Mouse (Mus musculus): ENCODE measurements around the gene Olfr215.
"Not testable (repeated sequence)": the region's sequence is repeated elsewhere in the genome, so short reads cannot be mapped to it uniquely, and the experiment has no call there.

The Olfr215 gene

DNA sequence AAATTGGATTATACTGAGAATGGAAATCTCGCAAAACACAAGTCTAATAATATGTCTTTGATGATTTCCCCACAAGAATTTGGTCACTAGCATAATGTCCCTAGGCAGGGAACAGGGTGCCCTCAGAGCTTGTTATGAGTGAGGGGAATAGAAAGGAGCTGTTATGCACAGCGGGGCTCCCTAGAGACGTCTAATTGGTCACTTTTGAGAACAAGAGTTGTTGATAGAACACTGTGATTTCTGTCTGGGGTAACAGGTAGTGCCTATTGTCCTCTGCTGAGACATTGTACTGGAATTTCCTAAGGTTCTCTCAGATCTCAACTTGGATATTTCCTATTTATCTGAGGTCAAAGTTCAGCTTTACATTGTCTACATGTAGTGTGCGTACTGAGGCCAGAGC is at the start of gene Olfr215:
Gene Olfr215 (minus strand): TSS at position 101 of the 400 bp plus-strand sequence.
- no peak for DNase-seq

DNA sequence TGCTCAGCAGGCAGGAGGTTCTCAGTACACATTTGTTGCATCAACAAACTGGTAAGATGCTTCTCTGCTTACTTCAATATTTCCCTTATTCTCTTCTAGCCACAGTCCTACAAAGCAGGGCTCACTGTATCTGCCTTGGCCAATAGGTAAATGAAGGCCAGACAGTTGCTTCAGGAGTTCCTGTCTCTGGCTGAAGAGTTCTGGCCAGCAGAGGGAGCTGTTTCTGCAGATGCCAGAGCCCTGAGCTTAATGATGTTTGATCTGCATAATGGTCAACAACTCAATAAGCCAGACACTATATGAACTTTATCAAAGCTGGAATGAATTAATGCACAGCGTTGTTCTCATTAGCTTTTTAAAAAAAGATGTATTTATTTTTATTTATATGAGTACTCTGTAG is 48.1 kb upstream of the Olfr215 start:
- peak; percentile 70 for DNase-seq

DNA sequence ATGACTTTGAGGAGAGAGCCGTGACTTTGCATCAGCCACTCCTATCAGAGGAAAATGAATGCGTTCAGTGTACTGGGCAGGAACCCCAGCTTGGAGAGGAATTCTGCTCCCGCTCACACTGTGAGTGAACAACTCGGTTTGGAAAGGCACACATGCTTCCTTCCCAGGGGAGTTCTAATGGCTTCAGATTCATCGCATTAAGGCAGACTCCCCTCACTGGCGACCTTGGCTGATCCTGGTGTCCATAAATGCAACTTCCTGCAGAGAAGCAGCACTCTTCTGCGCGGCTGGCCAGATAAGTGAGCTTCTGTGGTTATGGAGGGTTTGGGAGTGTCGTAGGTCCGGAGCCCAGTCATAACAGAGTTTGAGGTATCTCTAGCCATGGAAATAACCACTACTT is 45.8 kb upstream of the Olfr215 start:
- no peak for DNase-seq

DNA sequence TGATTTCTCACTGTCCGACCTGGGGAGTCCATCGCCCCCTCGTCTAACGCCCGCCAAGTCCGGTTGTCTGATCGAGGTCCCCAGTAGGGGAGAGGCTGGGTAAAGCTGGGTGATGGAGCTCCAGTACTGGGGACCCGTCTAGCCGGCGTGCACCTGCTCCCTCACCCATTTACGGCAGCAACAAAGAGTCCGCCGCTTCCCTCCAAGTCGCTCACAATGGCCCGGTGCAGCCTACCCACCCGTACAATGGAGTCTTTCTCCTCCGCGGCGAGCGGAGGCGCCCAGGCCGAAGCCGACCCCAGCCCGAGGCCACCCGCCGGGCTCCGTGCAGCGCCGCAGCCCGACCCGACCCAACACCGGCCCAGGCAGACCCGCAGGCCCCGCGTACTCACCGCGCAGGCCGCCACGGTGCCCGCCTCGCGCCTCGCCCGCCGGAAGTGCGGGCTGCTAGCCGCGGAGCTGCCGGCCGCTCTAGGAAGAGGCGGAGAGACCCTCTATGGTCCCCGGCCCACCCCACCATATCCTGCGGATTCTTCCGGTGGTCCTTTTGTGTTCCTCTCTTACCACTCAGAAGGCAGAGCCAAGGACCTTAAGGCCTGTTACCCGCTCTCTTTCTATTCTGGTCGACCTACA is 44.7 kb upstream of the Olfr215 start, which contains the start of gene Zfp422:
Gene Zfp422 (minus strand): TSS at position 461 of the 633 bp plus-strand sequence.
- peak; percentile 83 for DNase-seq

DNA sequence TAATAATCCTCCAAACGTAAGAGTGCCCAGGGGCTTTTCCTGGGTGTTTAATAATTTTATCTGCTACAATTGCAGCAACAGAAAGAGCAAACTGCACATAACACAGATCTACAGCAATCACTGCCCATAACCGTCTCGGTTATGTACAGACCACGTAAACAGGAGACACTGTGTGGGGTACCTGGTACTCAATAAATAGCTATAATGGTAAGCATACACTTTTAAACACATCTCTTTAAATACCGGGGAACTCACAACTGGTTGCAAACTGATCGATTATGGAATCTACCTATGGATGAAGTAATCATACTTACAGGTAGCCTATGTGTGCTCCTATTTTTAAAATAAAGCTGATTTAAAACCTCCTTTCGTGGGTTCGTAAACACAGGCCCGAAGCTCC is 44.1 kb upstream of the Olfr215 start:
- DNase-seq, result no peak

DNA sequence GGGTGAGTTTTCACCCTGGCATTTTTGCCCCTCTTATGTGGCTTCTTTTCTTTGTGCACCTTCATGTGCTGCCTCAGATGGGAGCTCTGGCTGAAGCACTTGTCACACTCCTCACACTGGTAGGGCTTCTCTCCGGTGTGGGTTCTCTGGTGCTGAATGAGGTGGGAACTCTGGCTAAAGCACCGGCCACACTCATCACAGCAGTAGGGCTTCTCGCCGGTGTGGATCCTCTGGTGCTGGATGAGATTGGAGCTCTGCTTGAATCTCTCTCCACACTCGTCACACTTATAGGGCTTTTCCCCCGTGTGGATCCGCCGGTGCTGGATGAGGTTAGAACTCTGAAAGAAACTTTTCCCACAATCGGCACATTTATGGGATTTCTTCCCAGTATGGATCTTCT is 42.4 kb upstream of the Olfr215 start:
- DNase-seq, result not testable (repeated sequence)

DNA sequence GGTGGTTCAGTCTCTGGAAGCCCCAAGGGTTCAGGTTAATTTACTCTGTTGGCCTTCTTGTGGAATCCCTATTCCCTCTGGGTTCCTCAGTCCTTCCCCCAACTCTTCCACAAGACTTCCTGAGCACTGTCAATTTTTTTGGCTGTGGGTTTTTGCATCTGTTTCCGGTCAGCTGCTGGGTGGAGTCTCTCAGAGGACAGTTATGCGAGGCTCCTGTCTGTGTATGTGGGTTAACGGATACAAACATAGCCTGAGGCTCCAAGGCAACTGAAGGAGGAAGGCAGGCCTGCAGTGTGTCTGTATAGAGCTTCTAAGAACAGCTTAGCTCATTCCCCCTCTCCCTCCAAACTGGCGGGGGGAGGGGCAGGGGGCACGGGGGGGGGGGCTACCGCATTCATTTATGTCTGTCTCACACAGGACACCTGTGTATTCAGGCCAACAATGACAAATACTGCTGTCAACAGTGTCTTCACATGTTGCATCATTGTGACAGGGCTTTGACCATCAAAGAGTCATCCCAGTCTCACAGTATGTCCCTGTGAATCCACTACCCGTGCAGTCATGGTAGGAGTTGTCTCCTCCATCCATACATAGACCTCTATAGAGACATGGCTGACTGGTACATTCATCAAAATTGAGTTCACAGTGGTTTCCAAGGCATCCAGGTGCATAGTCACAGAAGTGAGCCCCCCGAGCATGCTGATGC is 37.5 kb upstream of the Olfr215 start:
- no peak for DNase-seq

DNA sequence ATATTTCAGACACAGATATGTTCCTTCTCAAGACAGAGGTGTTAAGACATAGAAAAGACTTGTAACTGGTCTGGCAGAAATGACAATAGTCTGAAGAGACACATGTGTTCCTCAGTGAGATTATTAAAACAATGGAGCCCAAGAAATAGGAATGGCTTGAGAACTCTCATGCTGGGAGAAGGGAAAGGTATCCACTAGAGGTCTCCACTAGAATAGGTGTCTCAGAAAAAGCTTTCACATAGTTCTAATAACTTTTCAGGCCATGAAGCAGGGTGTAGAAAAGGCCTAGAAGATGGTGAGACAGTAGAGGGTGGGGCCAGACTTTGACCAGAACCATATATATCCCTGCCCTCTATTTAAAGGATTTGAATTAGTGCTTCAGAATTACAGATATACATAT is 34.1 kb upstream of the Olfr215 start:
- DNase-seq, result no peak

DNA sequence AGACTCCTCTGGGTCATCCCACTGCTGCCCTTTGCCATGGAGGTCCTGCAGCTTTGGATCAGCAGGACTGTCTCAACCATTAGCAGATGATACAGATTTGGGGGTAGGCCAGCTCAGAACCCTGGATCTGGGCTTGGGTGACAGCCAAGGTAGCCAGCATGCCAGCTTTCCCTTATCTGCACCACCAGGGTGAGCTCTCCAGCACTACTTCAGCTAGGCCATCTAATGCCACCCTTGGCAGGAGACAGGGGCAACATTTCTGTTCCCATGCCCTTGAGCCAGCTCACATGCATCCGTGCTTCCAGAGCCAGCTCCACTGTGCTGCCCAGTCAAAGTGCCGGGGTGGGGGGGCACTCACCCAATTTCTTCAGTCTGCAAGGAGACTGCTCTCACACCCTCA is 31.7 kb upstream of the Olfr215 start:
- DNase-seq, result no peak

DNA sequence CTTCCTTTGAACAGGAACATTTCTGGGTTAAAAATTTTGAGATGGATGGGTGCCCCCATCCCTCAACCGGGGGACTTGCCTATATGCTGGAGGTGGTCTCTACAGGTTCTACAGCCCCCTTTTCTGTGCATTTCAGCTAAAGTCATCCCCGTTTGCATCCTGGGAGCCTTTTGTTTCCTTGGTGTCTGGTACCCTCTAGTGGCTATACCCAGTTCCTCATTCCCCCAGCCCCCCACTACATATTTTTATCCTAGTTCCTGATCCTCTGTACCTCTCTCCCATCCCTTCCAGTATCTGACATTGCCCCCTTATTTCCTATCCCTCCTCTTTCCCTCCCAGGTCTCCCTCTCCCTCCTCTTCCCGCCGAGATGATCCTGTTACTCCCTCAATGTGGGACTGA is 23.2 kb upstream of the Olfr215 start:
- no peak for DNase-seq

DNA sequence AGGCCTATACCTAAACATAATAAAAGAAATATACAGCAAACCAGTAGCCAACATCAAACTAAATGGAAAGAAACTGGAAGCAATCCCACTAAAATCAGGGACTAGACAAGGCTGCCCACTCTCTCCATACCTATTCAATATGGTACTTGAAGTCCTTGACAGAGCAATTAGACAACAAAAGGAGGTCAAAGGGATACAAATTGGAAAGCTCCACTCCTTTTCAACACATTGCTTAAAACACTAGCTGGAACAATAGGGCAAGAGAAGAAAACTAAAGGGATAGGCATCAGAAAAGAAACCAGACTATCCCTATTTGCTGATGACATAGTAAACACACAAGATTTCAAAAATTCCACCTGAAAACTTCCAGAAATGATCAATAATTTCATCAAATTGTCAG is 17.0 kb upstream of the Olfr215 start:
- DNase-seq, result not testable (repeated sequence)

DNA sequence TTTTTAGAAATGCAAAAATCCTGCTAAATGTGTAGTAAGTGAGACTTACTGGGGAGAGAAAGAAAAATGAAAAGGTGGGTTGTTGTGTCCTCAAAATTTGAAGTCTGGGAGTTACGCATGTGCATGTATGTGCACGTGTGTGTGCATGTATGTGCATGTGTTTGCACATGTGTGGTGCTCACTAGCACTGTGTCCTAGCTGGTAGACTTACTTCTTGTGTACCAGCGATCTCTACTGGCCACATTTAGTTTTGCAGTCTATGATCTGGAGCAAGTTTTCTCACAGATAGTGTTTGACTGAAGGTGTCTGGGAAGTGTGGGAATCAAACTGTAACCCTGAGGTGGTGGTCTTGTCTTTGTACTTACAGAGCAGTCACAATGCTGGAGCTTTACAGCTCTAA is 14.2 kb downstream of the Olfr215 start:
- peak; percentile 27 for DNase-seq

DNA sequence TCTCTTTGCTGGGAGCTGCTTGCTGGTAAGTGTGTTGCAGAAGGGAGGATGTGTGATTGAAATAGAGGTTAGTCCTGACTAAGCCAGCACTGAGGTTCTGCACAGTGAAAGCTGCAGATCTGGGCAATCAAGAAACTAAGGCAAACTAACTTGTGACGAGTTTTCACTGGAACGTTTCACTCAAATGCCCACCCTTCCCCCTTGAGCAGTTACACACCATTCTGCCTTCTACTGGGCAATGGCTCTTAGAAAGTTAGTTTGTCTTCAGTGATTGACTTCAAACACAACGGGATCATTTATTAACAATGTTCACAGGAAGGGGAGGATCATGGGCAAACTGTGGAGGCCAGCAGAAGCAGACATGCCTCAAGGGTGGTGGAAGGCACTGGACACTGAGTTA is 29.0 kb downstream of the Olfr215 start:
- no peak for DNase-seq

DNA sequence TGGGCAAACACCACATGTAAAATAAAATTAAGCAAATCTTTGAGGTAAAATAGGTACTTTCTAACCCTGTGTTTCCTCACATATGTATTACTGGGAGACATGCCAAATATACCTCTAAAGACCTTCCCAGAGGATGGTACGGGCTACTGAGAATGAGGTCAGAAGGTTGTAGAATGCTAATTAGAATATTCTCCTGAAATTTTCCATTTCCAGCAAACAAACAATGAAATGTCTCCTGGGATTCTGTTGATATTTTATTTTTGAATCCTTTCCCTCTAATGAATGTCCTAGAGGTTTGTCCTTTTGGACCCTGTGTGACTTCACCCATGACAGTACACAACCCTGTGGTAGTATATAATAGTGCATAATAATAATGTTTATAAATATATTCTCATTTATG is 30.1 kb downstream of the Olfr215 start, which contains the start of gene Olfr214:
Gene Olfr214 (plus strand): TSS at position 301 of the 400 bp plus-strand sequence.
- DNase-seq, result no peak

DNA sequence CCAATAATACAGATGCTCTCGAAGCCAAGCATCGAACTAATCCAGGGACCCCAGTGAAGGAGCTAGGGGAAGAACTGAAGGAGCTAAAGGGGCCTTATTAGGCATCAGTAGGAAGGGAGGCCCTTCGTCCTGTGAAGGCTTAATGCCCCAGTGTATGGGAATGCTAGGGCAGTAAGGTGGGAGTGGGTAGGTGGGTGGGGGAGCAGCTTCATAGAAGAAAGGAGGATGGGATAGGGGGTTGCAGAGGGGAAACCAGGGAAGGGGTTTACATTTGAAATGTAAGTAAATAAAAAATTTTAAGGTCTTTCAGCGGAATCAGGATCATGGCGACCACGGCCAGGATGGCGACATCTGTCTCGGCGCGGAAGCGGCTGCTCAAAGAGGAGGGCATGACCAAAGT is 33.2 kb downstream of the Olfr215 start, which contains the start of gene Gm5580:
Gene Gm5580 (plus strand): TSS at position 301 of the 400 bp plus-strand sequence.
- not testable (repeated sequence) for DNase-seq

DNA sequence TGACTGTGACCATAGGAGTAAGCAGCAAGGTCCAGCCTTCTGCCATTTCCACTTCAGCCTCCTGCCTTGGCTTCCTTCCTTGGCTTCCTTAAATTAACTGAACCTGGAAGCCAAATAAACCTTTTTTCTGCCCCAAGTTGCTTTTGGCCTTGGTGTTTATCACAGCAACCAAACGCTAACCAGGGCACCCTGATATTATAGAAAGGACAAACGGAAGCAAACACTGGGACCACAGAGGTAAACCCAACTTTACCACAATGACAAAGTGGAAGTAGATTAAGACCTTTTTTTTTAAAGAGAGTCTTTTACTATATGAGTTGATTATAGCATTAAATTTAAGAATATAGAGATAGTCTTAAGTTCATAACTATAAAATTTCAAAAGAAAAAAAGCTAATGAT is 41.5 kb downstream of the Olfr215 start:
- DNase-seq, result no peak

DNA sequence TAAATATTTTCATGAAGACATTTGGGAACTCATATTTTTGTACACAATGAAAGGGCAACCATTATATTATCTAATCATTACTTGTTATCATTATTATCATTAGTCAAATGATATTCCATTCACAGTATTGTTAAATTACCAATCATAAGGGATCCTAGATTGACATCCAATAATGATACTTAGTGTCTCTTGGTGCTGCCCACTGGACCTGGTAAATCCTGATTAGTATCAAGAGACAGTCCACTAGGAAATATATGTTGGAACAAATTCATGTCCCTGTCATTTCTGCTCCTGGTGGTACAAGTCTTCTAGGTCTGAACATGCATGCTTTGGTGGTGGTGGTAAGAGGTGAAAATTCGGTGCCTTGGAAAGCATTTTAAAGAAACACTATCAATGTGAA is 45.8 kb downstream of the Olfr215 start, which contains the start of gene Olfr213:
Gene Olfr213 (plus strand): TSS at position 301 of the 400 bp plus-strand sequence.
- DNase-seq, result no peak

All from thymus, postnatal 25 days (tissue).